Mouse (Mus musculus): ENCODE measurements around the gene Efna1. TPM values are rescaled to one million over a fixed set of nuclear protein-coding genes. Genes with fewer than 3 reads are reported as not detected.

The Efna1 gene
- polyA plus RNA-seq, 1 experiment from 2014 or later: 12.4 TPM

- peak; percentile 70 for DNase-seq (ENCODE audit: low spot score)
Observed at GRCm38 (mm10) chr3:89308089-89308488, 27.1 kb upstream of the Efna1 start.

- peak; percentile 24 for DNase-seq (ENCODE audit: low spot score)
Observed at GRCm38 (mm10) chr3:89305551-89306325, 24.8 kb upstream of the Efna1 start.

- no peak for DNase-seq (ENCODE audit: low spot score)
Observed at GRCm38 (mm10) chr3:89305105-89305504, 24.2 kb upstream of the Efna1 start.

- DNase-seq (ENCODE audit: low spot score): no peak
Observed at GRCm38 (mm10) chr3:89304440-89304839, 23.5 kb upstream of the Efna1 start.

- no peak for DNase-seq (ENCODE audit: low spot score)
Observed at GRCm38 (mm10) chr3:89300514-89300913, 19.6 kb upstream of the Efna1 start.

GRCm38 (mm10) chr3:89300071-89300470, 19.1 kb upstream of the Efna1 start:
- DNase-seq (ENCODE audit: low spot score): no peak

- DNase-seq (ENCODE audit: low spot score): peak; percentile 78
Observed at GRCm38 (mm10) chr3:89299499-89299898, 18.6 kb upstream of the Efna1 start.

GRCm38 (mm10) chr3:89298908-89299307, 18.0 kb upstream of the Efna1 start:
- no peak for DNase-seq (ENCODE audit: low spot score)

GRCm38 (mm10) chr3:89296761-89297396, 15.9 kb upstream of the Efna1 start:
- no peak for DNase-seq (ENCODE audit: low spot score)

GRCm38 (mm10) chr3:89295685-89296230, 14.8 kb upstream of the Efna1 start:
- no peak for DNase-seq (ENCODE audit: low spot score)

- DNase-seq (ENCODE audit: low spot score): no peak
Observed at GRCm38 (mm10) chr3:89294195-89294594, 13.3 kb upstream of the Efna1 start.

- no peak for DNase-seq (ENCODE audit: low spot score)
Observed at GRCm38 (mm10) chr3:89293247-89293918, 12.4 kb upstream of the Efna1 start.

- DNase-seq (ENCODE audit: low spot score): peak; percentile 68
Observed at GRCm38 (mm10) chr3:89292303-89292702, 11.4 kb upstream of the Efna1 start.

GRCm38 (mm10) chr3:89291874-89292273, 10.9 kb upstream of the Efna1 start:
- DNase-seq (ENCODE audit: low spot score): no peak

GRCm38 (mm10) chr3:89288503-89288928, 7.6 kb upstream of the Efna1 start:
- no peak for DNase-seq (ENCODE audit: low spot score)

- DNase-seq (ENCODE audit: low spot score): no peak
Observed at GRCm38 (mm10) chr3:89287286-89287685, 6.3 kb upstream of the Efna1 start.

- no peak for DNase-seq (ENCODE audit: low spot score)
Observed at GRCm38 (mm10) chr3:89285526-89285925, 4.6 kb upstream of the Efna1 start.

GRCm38 (mm10) chr3:89284261-89284660, 3.3 kb upstream of the Efna1 start:
- DNase-seq (ENCODE audit: low spot score): no peak

GRCm38 (mm10) chr3:89282291-89282643, 1.3 kb upstream of the Efna1 start:
- no peak for DNase-seq (ENCODE audit: low spot score)

- DNase-seq (ENCODE audit: low spot score): peak; percentile 85
Observed at GRCm38 (mm10) chr3:89281579-89282290, 793 bp upstream of the Efna1 start.

- DNase-seq (ENCODE audit: low spot score): no peak
Observed at GRCm38 (mm10) chr3:89280050-89280605, 814 bp downstream of the Efna1 start.

Data from thymus, postnatal 0 days (tissue).